Comparison of ENCODE assay signal across 8 mouse cellular contexts in the genomic region with DNA sequence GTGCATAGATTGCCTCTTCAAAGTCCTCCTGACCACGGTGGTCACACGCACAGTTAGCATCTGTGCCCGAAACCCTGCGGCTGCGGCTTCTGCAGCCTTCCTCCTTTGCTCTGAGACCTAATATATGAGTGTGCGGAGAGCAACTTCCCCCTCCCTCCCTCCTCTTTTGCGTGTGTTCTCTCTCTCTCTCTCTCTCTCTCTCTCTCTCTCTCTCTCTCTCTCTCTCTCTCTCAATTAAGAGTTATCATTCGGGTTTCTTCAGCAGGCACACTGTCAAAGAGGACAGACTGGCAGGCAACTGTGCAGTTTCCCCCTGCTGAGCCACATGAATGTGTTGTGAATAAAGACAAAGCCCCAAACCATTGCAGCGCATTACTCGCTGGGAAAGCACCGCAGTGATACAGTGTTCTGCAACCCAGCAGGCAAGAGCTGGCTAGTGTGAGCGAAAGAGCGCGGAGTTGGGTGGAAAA.
DNase-seq lines count a peak whose midpoint lies in the region; ATAC-seq and TF ChIP-seq lines count a peak whose summit lies in the region.

No protein-coding gene starts in this region.

- H3K36me3 ChIP-seq in kidney, postnatal 0 days (ENCODE audit: insufficient read depth, low read length): no peaks in the 10 kb centered on the region
- no peaks in the 10 kb centered on the region for H3K36me3 ChIP-seq in hindbrain, embryonic 13.5 days
- H3K36me3 ChIP-seq in limb, embryonic 12.5 days: no peaks in the 10 kb centered on the region

- H3K27ac ChIP-seq in kidney, postnatal 0 days: no peak overlapping the region
- H3K27ac ChIP-seq in hindbrain, embryonic 13.5 days: peak overlapping the region; percentile 68
- no peak overlapping the region for H3K27ac ChIP-seq in limb, embryonic 12.5 days

- ATAC-seq in kidney, postnatal 0 days (replicated peaks; ENCODE audit: low FRiP score, low read depth): no peak
- peak; percentile 94 for ATAC-seq in hindbrain, embryonic 13.5 days (ENCODE audit: low FRiP score)
- ATAC-seq in limb, embryonic 12.5 days (ENCODE audit: insufficient number of reproducible peaks, insufficient read depth, low FRiP score, low TSS enrichment, low read depth): peak; percentile 76; the same call in 1 of the 2 replicates

- H3K4me2 ChIP-seq in kidney, postnatal 0 days (ENCODE audit: low read length): peak overlapping the region; percentile 46
- H3K4me2 ChIP-seq in hindbrain, embryonic 13.5 days: peak overlapping the region; percentile 60
- H3K4me2 ChIP-seq in limb, embryonic 12.5 days: peak overlapping the region; percentile 61

- peak; percentile 26 for DNase-seq in kidney, postnatal 0 days (ENCODE audit: low spot score)
- DNase-seq in kidney, postnatal 25 days: no peak
- DNase-seq in embryo, embryonic 9.5 days (ENCODE audit: extremely low spot score): peak; percentile 46
- DNase-seq in right cerebral cortex, adult 2 months (ENCODE audit: low spot score in 2 of 2): peak; percentile 32 to 34
- no peak for DNase-seq in gastrocnemius, adult 18-20 months (ENCODE audit: low spot score)
- no peak for DNase-seq in testis, postnatal 10 days (ENCODE audit: low spot score)

- TF ChIP-seq CTCF in kidney, postnatal 0 days (IDR thresholded peaks at IDR 0.05; ENCODE audit: low read depth): no peak

- 3% methylated on average over 14 of the region's 14 CpGs for WGBS in kidney, postnatal 0 days
- WGBS in hindbrain, embryonic 13.5 days: 2% methylated on average over 14 of the region's 14 CpGs
- WGBS in limb, embryonic 12.5 days: 2% methylated on average over 14 of the region's 14 CpGs

- no peaks in the 10 kb centered on the region for H3K4me1 ChIP-seq in kidney, postnatal 0 days (replicated peaks; ENCODE audit: insufficient read depth, low read length)
- H3K4me1 ChIP-seq in hindbrain, embryonic 13.5 days (replicated peaks): peaks cover 14% of the 10 kb centered on the region
- H3K4me1 ChIP-seq in limb, embryonic 12.5 days (replicated peaks): no peaks in the 10 kb centered on the region

- H3K9me3 ChIP-seq in kidney, postnatal 0 days (replicated peaks; ENCODE audit: low read length): no peaks in the 10 kb centered on the region
- H3K9me3 ChIP-seq in hindbrain, embryonic 13.5 days: no peaks in the 10 kb centered on the region
- H3K9me3 ChIP-seq in limb, embryonic 12.5 days: no peaks in the 10 kb centered on the region

- peak overlapping the region; percentile 17 for H3K4me3 ChIP-seq in kidney, postnatal 0 days (replicated peaks; ENCODE audit: low read depth, low read length)
- peak overlapping the region; percentile 40 for H3K4me3 ChIP-seq in hindbrain, embryonic 13.5 days
- peak overlapping the region; percentile 39 for H3K4me3 ChIP-seq in limb, embryonic 12.5 days (replicated peaks)

- H3K9ac ChIP-seq in kidney, postnatal 0 days (ENCODE audit: low read depth, low read length): no peak overlapping the region
- H3K9ac ChIP-seq in hindbrain, embryonic 13.5 days: peak overlapping the region; percentile 61
- H3K9ac ChIP-seq in limb, embryonic 12.5 days (replicated peaks): peak overlapping the region; percentile 47; the same call in 1 of the 2 replicates

- no peaks in the 10 kb centered on the region for H3K27me3 ChIP-seq in kidney, postnatal 0 days (ENCODE audit: insufficient read depth, low read length)
- H3K27me3 ChIP-seq in hindbrain, embryonic 13.5 days: no peaks in the 10 kb centered on the region
- no peaks in the 10 kb centered on the region; the same call in 1 of the 2 replicates for H3K27me3 ChIP-seq in limb, embryonic 12.5 days

Comparison
In these comparisons a context has a peak if more than half of its experiments do, and no peak if none do; other contexts are left out.
1. DNase-seq: peak in kidney, postnatal 0 days (single experiment), embryo, embryonic 9.5 days (single experiment) and right cerebral cortex, adult 2 months (2 of 2); none in kidney, postnatal 25 days (0 of 2), gastrocnemius, adult 18-20 months (single experiment) and testis, postnatal 10 days (single experiment).
2. Peak in every context shown above with its lines, with median percentiles within 50 percentile points of each other: H3K4me2 ChIP-seq and H3K4me3 ChIP-seq.